Mouse (Mus musculus) c-Kit-positive CD71-negative TER-119-negative erythroid progenitor cells, embryonic 14.5 days (primary cell): ENCODE data around the gene Rab19.
"Not testable (repeated sequence)": the region's sequence is repeated elsewhere in the genome, so short reads cannot be mapped to it uniquely, and the experiment has no call there.

Source experiments
- DNase-seq: peaks from one replicate; pipeline ENCODE4 v3.0.0-alpha.2; 2013; ENCODE audit warnings: low read depth

Gene Rab19

DNA sequence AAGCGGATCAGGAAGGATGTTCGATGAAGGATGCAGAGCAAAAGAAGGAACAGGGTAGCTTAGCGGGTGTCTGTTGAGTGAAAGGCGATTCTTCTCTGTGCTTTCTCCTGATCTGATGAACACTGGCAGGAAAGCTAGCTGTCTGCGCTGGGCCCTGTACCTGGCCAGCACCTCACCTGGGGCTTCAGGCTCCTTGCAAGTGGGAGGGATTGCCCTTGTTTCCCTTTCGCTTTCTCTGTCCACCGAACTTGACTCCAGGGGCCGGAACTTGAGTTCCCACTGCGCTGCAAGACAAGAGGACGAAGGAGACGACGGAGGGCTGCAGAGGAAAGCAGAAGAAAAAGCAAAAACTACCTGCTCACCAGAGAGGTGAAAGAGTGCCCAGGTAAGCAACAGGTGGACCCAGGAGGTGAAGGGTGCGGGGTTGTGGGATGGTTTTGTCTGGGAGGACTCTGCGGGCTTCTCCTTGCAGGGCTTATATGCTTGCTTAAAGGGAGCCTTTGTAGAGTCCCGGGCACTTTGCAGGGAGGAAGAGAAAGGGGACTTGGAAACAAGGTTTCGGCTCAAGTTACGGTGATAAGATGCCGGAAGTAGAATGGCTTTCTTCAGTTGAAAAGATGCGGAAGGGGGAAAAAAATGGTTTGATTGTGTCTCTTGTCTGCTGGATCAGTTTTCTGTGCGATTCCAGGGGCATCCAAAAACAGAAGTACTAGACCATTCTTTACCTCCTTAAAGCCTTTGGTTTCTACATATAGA is at the start of gene Rab19:
Gene Rab19 (plus strand): TSS at position 51 of the 756 bp plus-strand sequence.
- DNase-seq: no peak

DNA sequence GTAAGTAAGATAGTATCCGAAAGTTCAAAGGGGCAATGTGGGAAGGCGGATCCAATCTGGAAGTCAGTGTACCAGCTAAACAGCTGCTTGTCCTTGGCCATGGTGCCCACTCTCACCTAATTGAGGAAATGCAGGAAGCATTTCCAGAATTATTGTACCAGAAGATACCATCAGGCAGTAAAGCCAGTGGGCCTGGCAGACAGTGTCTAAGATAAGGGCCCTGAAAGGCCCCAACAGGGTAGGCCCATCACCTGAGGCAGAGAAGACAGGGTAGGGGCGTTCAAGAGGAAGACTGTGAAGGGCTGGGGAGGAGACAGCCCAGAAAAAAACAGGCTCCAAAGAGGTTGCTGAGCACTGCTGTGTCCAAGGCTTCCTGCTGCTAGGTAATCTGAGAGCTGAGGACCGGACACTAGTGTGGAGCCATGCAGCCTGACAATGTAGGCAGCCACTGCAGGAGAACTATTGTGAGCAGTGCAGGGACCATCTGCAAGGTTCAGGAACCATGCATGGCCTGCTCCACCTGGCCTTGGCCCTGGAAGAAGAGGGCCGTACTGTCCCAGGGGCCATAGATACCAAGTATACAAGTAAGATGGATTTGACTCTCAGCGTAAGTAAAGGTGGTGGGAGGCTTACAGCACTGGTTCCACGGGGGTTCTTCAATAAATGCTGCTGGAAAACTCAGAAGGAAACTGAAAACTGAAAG is 48.8 kb upstream of the Rab19 start:
- DNase-seq: no peak

DNA sequence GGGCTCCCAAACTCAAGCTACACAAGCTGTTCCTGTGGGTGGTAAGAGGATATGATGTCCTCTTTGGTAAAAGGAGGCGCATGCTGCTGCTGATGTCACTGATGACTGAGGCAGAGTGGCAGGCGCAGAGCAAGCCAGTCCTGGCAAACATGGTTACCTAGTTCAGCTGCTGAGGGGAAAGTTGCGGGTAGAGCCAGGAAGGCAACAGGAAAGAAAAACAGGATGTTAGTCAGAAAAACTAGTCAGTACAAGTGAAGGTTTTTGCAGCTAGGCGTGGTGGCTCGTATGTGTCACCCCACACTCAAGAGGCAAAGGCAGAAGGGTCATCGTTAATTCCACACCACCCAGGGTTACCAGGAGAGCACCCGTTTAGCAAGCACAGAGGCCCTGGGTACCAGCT is 46.8 kb upstream of the Rab19 start:
- DNase-seq: no peak

DNA sequence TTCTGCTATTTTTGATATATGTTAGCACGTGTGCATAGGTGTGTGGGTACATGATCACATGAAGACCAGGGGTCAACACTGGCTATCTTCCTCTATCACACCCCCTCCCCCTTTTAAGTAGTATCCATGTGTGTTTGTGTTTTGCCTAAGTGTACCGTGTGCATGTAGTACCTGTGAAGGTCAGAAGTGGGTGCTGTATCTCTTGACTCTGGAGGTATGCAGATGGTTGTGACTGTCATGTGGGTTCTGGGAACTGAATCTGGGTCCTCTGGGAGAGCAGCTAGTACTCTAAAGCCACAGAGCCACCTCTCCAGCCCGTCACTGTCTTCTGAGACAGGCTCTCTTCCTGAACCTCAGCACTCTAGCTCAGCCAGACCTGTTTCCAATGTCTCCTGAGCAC is 46.1 kb upstream of the Rab19 start:
- no peak for DNase-seq

DNA sequence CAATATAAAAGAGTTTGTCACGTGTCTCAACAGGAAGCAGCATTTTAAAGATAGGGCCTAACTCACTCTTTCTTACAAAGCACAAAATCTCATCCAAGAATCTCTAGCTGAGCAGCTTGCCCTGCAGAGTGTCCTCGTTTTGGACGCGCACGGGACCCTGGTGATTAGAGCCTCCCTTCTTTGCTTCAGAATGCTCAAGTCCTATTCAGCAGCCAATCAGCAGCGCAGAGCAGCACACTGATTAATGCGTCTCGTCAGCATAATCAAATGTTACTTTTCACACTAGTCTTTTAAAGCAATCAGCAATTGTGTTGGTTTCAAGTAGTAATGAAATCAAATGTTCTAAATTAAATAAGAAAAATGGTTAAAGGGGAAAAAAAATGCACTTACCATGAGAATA is 42.6 kb upstream of the Rab19 start:
- DNase-seq: no peak

DNA sequence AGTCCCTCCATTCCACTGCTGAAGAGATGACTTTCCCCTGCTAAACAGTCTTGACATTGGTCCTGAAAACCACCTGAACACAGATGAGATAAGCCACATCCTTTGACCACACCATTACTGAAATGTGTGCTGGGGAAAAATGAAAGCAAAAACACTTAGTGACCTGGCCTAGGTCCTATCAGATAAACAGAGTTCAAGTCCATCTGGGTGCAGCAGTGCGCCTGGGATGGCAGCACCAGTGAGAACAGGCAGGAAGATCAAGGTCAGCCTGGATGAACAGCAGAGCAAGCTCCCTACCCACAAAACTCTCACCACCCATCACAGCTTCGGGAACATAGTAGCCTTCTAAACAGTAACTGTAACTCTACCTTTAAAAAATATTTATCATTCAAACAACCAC is 39.2 kb upstream of the Rab19 start:
- DNase-seq: no peak

DNA sequence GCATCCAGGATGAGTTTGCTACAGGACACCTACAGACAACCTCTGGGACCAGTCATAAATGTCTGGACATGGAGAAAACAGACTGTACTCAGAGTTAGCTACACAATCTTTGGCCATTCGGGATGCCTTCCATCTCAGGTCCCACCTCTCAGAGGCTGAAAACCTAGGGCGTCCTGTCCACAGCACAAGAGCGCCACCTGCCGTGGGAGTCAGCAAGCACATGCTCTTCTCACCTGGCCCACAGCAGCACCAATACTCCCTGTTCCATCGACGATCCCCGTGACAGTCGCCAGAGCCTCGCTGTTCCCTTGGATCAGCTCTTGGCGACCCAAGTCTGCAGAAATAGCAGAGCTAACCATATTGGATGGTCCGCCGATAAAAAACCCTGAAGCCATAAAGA is 37.0 kb upstream of the Rab19 start:
- DNase-seq: peak; percentile 73

DNA sequence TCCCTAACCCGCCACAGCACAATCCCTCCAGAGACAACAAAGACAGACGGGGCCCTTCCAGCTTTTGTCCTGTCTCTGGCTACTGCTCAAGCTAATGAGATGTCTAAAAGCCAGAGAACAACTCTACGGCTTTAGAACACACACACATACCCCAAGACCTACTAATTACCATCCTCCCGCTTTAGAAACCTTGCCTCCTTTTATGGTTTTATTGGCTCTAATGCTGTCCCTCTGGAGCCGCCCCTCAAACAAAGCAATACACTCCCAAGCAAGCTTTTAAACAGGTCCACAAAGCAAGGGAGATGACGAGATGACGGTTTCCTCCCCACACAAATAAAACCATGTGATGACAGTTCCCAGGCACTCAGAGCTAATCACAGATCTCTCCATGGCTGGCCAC is 35.5 kb upstream of the Rab19 start:
- DNase-seq: no peak

DNA sequence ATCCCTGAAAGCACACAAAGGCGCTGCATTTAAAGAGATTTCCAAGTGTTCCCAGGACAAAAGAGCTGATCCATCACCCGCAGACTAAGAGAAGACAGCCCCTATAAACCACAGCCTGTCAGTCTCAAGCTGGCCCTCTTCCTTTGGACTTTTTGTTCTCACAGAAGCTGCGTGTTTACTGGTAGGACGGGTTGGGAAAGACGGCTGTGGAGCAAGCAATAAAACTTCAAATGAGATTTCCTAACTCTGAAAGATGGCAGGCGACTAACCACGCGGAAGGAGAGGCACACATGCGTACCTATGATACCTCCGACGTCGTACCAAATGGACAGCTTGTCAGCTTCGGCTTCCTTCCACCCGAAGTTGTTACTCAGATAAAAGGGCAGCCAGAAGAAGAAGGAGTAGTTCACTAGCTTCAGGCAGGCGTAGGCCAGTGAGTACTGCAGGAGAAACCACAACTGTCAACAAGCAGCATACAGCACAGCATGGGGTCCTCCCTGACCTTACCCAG is 33.9 kb upstream of the Rab19 start:
- DNase-seq: no peak

DNA sequence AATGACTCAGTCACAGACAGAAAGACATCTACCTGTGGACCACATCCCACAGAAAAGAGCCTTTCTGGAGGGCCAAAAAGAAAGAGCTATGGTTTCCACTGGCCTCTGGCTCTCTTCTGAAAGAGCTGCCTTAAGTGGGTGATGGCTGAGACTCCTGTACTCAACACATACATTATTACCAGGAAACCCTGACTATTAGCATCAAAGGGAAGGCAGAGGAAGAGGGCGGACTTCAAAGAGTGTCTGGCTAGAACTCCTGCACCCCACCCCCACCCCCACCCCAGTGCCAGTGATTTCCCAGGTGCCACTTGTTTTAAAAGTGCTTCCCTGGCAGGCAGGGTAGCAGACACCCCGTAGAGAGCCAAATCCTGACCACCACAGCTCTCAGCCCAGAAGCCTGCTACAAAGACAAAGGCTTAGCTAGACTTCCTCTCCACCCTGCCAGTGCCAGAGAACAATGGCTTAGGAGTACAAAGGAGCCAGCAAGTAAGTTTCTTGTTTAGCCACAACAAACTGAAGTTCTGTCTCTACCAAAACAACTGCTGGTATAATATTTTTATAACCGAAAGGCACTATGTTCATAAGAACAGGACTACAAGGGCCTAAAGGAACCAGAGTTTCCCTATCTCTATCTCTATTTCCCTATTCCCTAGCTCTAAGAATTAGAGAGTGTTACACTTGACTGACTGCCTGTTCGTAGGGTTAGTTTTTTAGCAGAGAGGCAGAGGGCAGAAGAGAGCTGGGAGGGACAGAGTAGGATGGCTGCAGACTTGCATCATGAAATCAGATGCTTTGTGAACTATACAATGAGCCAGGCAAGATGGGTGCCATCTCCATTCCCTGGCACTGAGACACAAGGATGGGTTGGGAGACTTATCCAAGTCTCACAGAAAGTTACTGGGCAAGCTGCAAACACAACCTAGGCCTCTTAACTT is 32.8 kb upstream of the Rab19 start:
- no peak for DNase-seq

DNA sequence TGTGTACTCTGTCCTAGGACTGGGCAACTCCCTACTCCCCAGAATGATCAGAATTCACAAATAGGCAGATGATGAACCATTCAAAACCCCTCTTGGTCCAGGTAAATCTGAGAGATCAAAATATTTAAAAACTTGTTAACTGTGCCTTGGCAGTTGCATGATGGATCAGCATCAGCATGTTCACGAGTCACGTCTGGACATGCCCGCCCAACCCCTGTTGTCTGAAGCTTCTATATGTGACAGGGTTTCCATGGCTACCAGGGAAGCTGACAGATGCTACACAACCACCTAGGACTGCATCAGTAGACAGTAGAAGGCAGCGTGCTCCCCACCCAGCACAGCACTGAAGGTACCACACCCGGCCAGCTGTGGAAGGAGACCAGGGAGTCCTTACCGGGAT is 32.0 kb upstream of the Rab19 start:
- DNase-seq: no peak

DNA sequence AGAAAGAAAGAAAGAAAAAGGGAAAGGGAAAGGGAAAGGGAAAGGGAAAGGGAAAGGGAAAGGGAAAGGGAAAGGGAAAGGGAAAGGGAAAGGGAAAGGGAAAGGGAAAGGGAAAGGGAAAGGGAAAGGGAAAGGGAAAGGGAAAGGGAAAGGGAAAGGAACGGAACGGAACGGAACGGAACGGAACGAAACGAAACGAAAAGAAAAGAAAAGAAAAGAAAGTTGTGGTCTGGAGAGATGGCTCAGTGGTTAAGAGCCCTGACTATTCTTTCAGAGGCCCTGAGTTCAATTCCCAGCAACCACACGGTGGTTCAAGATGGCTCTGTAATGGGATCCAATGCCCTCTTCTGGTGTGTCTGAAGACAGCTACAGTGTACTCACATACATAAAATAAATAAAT is 21.8 kb upstream of the Rab19 start:
- DNase-seq: not testable (repeated sequence)

DNA sequence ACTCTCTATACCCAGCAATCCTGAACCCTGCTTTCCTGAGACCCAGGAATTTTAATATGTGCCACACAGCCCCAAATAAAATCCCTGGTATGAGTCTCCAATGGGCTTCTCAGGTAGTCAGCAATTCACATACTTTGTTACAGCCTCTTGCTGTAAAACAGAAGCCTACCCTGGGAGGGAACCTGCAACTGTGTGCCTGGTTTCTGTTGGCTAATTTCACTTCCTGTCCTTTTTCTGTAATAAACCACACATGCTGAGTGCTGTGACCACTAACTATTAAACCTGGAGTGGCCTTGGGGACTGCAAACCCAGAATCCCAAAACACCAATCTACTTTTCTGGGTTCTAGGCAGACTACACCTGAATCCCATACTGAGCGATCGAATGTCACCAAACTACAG is 18.3 kb upstream of the Rab19 start:
- no peak for DNase-seq

DNA sequence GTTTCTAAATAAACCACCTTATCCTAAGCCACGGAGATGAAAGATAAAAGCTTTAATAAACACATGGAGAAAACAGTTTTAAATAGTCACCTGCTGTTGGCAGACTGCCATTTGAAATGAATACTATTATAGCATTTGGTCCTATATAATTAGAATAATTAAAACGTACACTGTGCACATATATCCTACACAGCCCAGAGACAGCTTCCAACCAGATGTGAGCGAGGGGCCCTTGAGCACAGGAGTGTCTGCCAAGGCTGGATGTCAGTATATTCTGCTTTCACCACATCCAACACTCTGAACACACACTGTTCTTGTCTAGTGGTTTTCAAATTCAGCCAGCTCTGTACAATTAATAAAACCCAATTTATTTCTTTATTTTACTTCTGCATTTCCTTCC is 11.3 kb upstream of the Rab19 start:
- DNase-seq: no peak

DNA sequence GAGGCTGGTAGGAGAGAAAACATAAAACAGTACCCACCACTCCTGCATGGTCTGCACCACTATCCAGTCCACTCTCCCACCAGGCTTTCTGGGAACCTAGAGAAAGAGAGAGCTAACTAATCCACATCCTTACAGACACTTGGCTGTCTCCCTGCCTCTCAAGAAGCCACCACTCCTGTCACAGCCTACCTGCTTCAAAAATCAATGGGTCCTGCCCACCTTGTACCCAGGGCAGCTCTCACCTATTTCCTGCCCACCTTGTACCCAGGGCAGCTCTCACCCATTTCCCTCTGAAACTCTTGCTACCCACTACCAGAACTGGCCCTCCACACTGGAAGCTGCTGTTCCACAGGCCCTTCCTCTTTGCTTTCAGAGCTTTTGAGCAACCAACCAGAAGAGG is 8.9 kb upstream of the Rab19 start:
- no peak for DNase-seq

DNA sequence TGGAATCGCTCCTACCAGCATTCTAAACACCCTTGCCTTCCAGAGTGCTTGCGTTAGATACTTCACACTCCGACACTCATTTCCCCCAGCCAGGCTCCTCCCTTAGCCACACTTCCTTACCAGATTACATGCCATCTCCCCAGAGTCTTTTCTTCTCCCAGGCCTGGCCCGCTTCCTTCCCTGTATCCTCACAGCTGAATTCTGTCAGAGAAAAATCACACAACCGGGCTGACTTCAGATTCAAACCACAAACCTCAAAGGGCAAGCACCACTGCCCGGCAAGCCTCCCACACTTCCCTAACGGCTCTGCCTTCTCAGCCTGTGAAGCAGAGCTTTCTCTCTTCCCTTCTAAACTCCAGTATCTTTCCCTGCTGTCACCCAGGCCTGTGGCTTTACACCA is 8.2 kb upstream of the Rab19 start:
- DNase-seq: no peak

DNA sequence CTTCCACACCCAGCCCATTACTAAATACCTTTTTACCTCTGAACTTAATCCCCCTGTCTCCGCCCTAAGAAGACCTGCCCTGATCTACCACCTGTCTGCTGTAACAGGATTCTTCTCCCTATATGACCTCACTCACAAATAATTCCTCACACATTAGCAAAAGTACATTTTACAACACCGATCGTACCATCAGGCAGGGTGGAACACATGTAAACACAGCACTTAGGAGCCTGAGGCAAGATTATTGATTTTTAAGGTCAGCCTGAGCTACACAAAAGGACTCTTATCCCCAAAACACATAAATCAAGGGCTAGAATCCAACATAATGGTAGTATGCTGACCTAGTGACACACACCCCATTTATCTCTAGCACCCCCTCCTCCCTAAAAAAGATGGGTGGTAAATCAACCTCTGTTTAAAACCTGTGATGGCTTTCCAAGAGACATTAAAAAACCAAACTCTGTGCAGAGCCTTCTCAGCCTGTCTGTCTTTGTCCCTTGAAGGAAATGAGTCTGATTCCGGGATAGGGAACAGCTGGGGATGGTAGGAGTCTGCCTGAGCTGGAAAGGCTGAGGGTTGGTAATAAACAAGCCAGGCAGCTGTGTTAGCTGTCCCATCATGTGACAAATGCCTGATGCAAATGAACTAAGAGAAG is 7.5 kb upstream of the Rab19 start:
- no peak for DNase-seq

DNA sequence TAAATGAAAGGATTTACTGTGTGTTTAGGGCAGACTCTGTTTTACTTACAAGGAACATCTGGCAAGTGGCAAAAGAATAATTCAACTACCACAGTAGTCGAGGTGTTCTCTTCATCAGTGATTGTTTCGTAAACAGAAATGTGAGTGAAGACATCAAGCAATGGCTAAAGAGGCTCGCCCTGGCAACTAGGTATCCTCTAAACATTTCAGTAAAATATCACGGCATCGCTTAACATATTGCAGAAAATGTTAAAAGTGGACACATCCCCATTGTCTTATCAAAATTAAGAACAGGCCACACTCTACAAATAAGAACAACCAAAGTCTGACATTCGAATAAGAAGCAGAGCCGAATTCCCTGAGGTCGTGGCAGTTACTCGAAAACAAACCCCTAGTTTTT is 4.2 kb upstream of the Rab19 start:
- DNase-seq: no peak

DNA sequence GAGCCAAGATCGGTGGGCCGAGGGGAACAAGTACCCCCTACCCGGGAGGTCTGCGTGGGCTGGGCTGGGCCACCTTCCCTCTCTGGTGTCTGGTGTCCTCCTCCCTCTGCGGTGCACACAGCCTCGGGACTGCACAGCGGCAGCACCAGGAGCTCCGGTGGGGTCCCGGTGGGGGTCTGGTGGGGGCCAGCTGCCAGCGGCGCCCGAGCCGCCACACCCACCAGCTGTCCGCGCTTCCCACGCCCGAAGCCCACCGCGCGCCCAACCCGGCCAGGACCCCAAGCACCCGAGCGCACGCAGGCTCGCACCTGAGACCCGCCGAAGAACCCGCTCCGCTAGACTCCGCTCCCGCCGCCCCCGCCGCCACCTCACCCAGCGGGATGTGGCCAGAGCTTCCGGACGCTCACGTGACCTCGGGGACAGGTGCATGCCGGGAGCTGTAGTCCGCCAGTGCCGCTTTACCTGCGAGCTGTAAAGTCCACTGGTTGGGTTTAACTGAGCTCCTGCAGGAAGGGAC is 3.6 kb upstream of the Rab19 start, which contains the start of gene Slc37a3:
Gene Slc37a3 (minus strand): TSS at position 365 of the 517 bp plus-strand sequence.
- peak; percentile 59 for DNase-seq

DNA sequence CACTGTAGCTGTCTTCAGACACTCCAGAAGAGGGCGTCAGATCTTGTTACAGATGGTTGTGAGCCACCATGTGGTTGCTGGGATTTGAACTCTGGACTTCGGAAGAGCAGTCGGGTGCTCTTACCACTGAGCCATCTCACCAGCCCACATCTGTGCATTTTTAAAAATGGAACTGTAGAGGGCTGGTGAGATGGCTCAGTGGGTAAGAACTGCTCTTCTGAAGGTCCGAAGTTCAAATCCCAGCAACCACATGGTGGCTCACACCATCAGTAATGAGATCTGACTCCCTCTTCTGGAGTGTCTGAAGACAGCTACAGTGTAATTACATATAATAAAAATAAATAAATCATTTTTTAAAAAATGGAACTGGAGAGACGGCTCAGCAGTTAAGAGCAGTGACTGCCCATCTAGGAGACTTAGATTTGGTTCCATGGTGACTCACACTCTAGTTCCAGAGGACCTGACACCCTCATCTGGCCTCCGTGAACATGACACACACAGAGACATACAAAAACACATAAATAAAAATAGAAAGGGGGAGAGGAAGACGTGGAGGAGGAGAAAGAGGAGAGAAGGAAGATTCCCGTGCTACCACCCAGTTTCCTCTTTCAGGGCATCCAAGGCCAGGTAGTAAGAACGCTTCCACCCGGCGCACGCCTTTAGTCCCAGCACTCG is 2.7 kb upstream of the Rab19 start:
- DNase-seq: not testable (repeated sequence)

DNA sequence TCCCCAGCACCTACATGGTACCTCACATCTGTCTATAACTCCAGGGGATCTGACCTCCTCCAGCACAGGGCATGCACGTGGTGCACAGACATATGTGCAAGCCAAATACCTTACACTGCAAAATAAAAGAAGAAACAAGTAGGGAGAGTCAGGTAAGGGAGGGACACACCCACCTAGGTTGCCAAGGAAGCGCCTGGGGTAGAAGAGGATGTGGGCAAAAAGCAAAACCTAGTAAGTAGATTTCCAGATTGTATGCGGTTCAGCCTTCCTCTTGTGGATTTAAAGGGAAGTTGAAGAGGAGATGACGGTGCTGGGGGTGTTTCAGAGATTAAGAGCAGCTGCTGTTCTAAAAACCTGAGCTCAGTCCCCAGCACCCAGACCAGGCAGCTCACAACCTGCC is 1.8 kb upstream of the Rab19 start:
- peak; percentile 58 for DNase-seq
